Mouse (Mus musculus): ENCODE measurements around the gene Otc. TPM values are rescaled to one million over a fixed set of nuclear protein-coding genes. Genes with fewer than 3 reads are reported as not detected.

Gene Otc
- total and polyA plus RNA-seq, 3 experiments: not detected

GRCm38 (mm10) chrX:10251357-10251756 lies 748 bp upstream of the Otc start:
- H3K9ac ChIP-seq (ENCODE audit: control insufficient read depth, low read depth, low read length, poor library complexity, severe bottlenecking): no peak overlapping the region
- H3K27ac ChIP-seq (ENCODE audit: control insufficient read depth, low read depth, low read length): no peak overlapping the region
- H3K4me3 ChIP-seq (ENCODE audit: control insufficient read depth in 1 of 2, insufficient read depth in 1 of 2, low read depth in 2 of 2, low read length in 2 of 2): no peak overlapping the region
- H3K36me3 ChIP-seq (ENCODE audit: control insufficient read depth in 1 of 2, insufficient read depth in 2 of 2, low read length in 2 of 2): no peaks in the 10 kb centered on the region
- no peaks in the 10 kb centered on the region for H3K79me2 ChIP-seq (ENCODE audit: control insufficient read depth, insufficient read depth, low read length, poor library complexity)
- H3K27me3 ChIP-seq (ENCODE audit: control insufficient read depth in 1 of 2, insufficient read depth in 2 of 2, low read length in 2 of 2): no peaks in the 10 kb centered on the region
- no peak for DNase-seq (ENCODE audit: low read depth, low spot score)
- H3K4me1 ChIP-seq (ENCODE audit: control insufficient read depth in 1 of 2, insufficient read depth in 2 of 2, low read length in 2 of 2): no peaks in the 10 kb centered on the region
- H3K9me3 ChIP-seq (replicated peaks; ENCODE audit: insufficient read depth, low read length): no peaks in the 10 kb centered on the region
- no peak for TF ChIP-seq TCF12 (IDR thresholded peaks at IDR 0.05; ENCODE audit: low read depth, low read length)
- TF ChIP-seq CHD2 (IDR thresholded peaks at IDR 0.05; ENCODE audit: low read length): no peak
- TF ChIP-seq MAX (IDR thresholded peaks at IDR 0.05; ENCODE audit: low read length): no peak
- no peak for TF ChIP-seq TAL1 (IDR thresholded peaks at IDR 0.05; ENCODE audit: low read length)
- TF ChIP-seq USF1 (IDR thresholded peaks at IDR 0.05; ENCODE audit: low read depth, low read length): no peak
- TF ChIP-seq NRF1 (IDR thresholded peaks at IDR 0.05; ENCODE audit: insufficient read depth, low read depth, low read length, poor library complexity, severe bottlenecking): no peak
- TF ChIP-seq ETS1 (IDR thresholded peaks at IDR 0.05; ENCODE audit: low read depth, low read length): no peak
- no peak for TF ChIP-seq EP300 (IDR thresholded peaks at IDR 0.05; ENCODE audit: low read depth in 1 of 2, low read length in 2 of 2)

- no peak overlapping the region for H3K27ac ChIP-seq (ENCODE audit: control insufficient read depth, low read depth, low read length)
- H3K36me3 ChIP-seq (ENCODE audit: control insufficient read depth in 1 of 2, insufficient read depth in 2 of 2, low read length in 2 of 2): no peaks in the 10 kb centered on the region
- no peaks in the 10 kb centered on the region for H3K4me1 ChIP-seq (ENCODE audit: control insufficient read depth in 1 of 2, insufficient read depth in 2 of 2, low read length in 2 of 2)
- TF ChIP-seq ZKSCAN1 (IDR thresholded peaks at IDR 0.05; ENCODE audit: low read depth, low read length) (no peak), MYC (IDR thresholded peaks at IDR 0.05; ENCODE audit: low read depth, low read length) (no peak), USF2 (IDR thresholded peaks at IDR 0.05; ENCODE audit: borderline replicate concordance in 1 of 2, insufficient read depth in 1 of 2, low read depth in 1 of 2, low read length in 2 of 2) (no peak), MAZ (IDR thresholded peaks at IDR 0.05; ENCODE audit: low read depth, low read length) (no peak), CHD2 (IDR thresholded peaks at IDR 0.05; ENCODE audit: low read length) (no peak), MAX (IDR thresholded peaks at IDR 0.05; ENCODE audit: low read length) (no peak), KAT2A (conservative IDR thresholded peaks at IDR 0.05; ENCODE audit: low read depth, low read length) (no peak), BHLHE40 (IDR thresholded peaks at IDR 0.05; ENCODE audit: borderline replicate concordance, low read depth, low read length) (no peak), MXI1 (IDR thresholded peaks at IDR 0.05; ENCODE audit: low read depth, low read length) (no peak), SIN3A (IDR thresholded peaks at IDR 0.05; ENCODE audit: low read length) (no peak), ZNF384 (IDR thresholded peaks at IDR 0.05; ENCODE audit: low read depth, low read length) (no peak), UBTF (IDR thresholded peaks at IDR 0.05; ENCODE audit: borderline replicate concordance, insufficient read depth, low read depth, low read length) (no peak), TAL1 (IDR thresholded peaks at IDR 0.05; ENCODE audit: low read length) (no peak), EP300 (IDR thresholded peaks at IDR 0.05; ENCODE audit: low read depth in 1 of 2, low read length in 2 of 2) (no peak), GABPA (IDR thresholded peaks at IDR 0.05; ENCODE audit: low read depth, low read length) (no peak)
- no peaks in the 10 kb centered on the region for H3K27me3 ChIP-seq (ENCODE audit: control insufficient read depth in 1 of 2, insufficient read depth in 2 of 2, low read length in 2 of 2)
- H3K9ac ChIP-seq (ENCODE audit: control insufficient read depth, low read depth, low read length, poor library complexity, severe bottlenecking): no peak overlapping the region
- DNase-seq (ENCODE audit: low read depth, low spot score): no peak
- H3K4me3 ChIP-seq (ENCODE audit: control insufficient read depth in 1 of 2, insufficient read depth in 1 of 2, low read depth in 2 of 2, low read length in 2 of 2): no peak overlapping the region
- no peaks in the 10 kb centered on the region for H3K79me2 ChIP-seq (ENCODE audit: control insufficient read depth, insufficient read depth, low read length, poor library complexity)
- no peaks in the 10 kb centered on the region for H3K9me3 ChIP-seq (replicated peaks; ENCODE audit: insufficient read depth, low read length)
Observed at GRCm38 (mm10) chrX:10257774-10258173, 5.7 kb downstream of the Otc start.
